Mouse (Mus musculus): ENCODE measurements around the gene Dtymk. TPM values are rescaled to one million over a fixed set of nuclear protein-coding genes. Genes with fewer than 3 reads are reported as not detected.
A peak's percentile ranks its signal among the peaks of the same experiment; 100 is the strongest.

The Dtymk gene
- polyA plus RNA-seq, 1 experiment from 2014 or later: 231 TPM

GRCm38 (mm10) chr1:93755618-93756017 is 46.1 kb downstream of the Dtymk start:
- Histone ChIP-seq H3K27me3 (ENCODE audit: control insufficient read depth, insufficient read depth, low read depth, low read length) (no peaks in the 10 kb centered on the region), H3K9me3 (ENCODE audit: control insufficient read depth, low read length) (no peaks in the 10 kb centered on the region), H3K4me2 (ENCODE audit: low read depth, low read length) (peak overlapping the region; percentile 72), H3K4me3 (ENCODE audit: low read length) (peak overlapping the region; percentile 99), H3K4me1 (replicated peaks; ENCODE audit: control insufficient read depth, insufficient read depth, low read length) (peaks cover 12% of the 10 kb centered on the region), H3K27ac (ENCODE audit: low read length) (no peak overlapping the region), H3K9ac (ENCODE audit: low read length) (peak overlapping the region; percentile 94), H3K36me3 (ENCODE audit: control insufficient read depth, insufficient read depth, low read length) (peaks cover under 1% of the 10 kb centered on the region)
- no peak for ATAC-seq (ENCODE audit: low read depth)
- 18% methylated on average over 7 of the region's 7 CpGs for WGBS

GRCm38 (mm10) chr1:93755291-93755610 is 46.5 kb downstream of the Dtymk start:
- ATAC-seq (ENCODE audit: low read depth): no peak
- Histone ChIP-seq H3K9me3 (ENCODE audit: control insufficient read depth, low read length) (no peaks in the 10 kb centered on the region), H3K4me3 (ENCODE audit: low read length) (peak overlapping the region; percentile 99), H3K4me2 (ENCODE audit: low read depth, low read length) (peak overlapping the region; percentile 72), H3K36me3 (ENCODE audit: control insufficient read depth, insufficient read depth, low read length) (peaks cover 4% of the 10 kb centered on the region), H3K4me1 (replicated peaks; ENCODE audit: control insufficient read depth, insufficient read depth, low read length) (peaks cover 12% of the 10 kb centered on the region), H3K9ac (ENCODE audit: low read length) (peak overlapping the region; percentile 94), H3K27me3 (ENCODE audit: control insufficient read depth, insufficient read depth, low read depth, low read length) (no peaks in the 10 kb centered on the region), H3K27ac (ENCODE audit: low read length) (peak overlapping the region; percentile 94)
- WGBS: 0% methylated on average over 13 of the region's 13 CpGs

GRCm38 (mm10) chr1:93754573-93755290 is 47.0 kb downstream of the Dtymk start, which contains the start of gene Thap4:
Thap4 (minus strand) TSS chr1:93754864.
- peaks cover 12% of the 10 kb centered on the region for H3K4me1 ChIP-seq (replicated peaks; ENCODE audit: control insufficient read depth, insufficient read depth, low read length)
- H3K9ac ChIP-seq (ENCODE audit: low read length): peak within 1 kb of the TSS; percentile 94
- H3K27me3 ChIP-seq (ENCODE audit: control insufficient read depth, insufficient read depth, low read depth, low read length): no peaks in the 10 kb centered on the region
- no peaks in the 10 kb centered on the region for H3K9me3 ChIP-seq (ENCODE audit: control insufficient read depth, low read length)
- WGBS: under 1% methylated on average over 69 of the region's 121 CpGs
- peak within 1 kb of the TSS; percentile 91 for H3K4me2 ChIP-seq (ENCODE audit: low read depth, low read length)
- H3K4me3 ChIP-seq (ENCODE audit: low read length): peak within 1 kb of the TSS; percentile 99
- H3K27ac ChIP-seq (ENCODE audit: low read length): peak within 1 kb of the TSS; percentile 94
- peaks cover 6% of the 10 kb centered on the region for H3K36me3 ChIP-seq (ENCODE audit: control insufficient read depth, insufficient read depth, low read length)
- ATAC-seq (ENCODE audit: low read depth): peak; percentile 94

- peak; percentile 39 for ATAC-seq (ENCODE audit: low read depth)
- under 1% methylated on average over 55 of the region's 59 CpGs for WGBS
- peak overlapping the region; percentile 94 for H3K9ac ChIP-seq (ENCODE audit: low read length)
- H3K36me3 ChIP-seq (ENCODE audit: control insufficient read depth, insufficient read depth, low read length): peaks cover 13% of the 10 kb centered on the region
- H3K4me1 ChIP-seq (replicated peaks; ENCODE audit: control insufficient read depth, insufficient read depth, low read length): peaks cover 12% of the 10 kb centered on the region
- no peaks in the 10 kb centered on the region for H3K9me3 ChIP-seq (ENCODE audit: control insufficient read depth, low read length)
- peak overlapping the region; percentile 94 for H3K27ac ChIP-seq (ENCODE audit: low read length)
- H3K4me2 ChIP-seq (ENCODE audit: low read depth, low read length): peak overlapping the region; percentile 91
- peak overlapping the region; percentile 99 for H3K4me3 ChIP-seq (ENCODE audit: low read length)
- no peaks in the 10 kb centered on the region for H3K27me3 ChIP-seq (ENCODE audit: control insufficient read depth, insufficient read depth, low read depth, low read length)
These were observed 47.7 kb downstream of the Dtymk start for GRCm38 (mm10) chr1:93753911-93754572.

- Histone ChIP-seq H3K9ac (ENCODE audit: low read length) (no peak within 1 kb of the TSS), H3K36me3 (ENCODE audit: control insufficient read depth, insufficient read depth, low read length) (peaks cover 18% of the 10 kb centered on the region)
- 74% methylated on average over 6 of the region's 6 CpGs for WGBS
These were observed 50.4 kb downstream of the Dtymk start, which contains the start of gene Atg4b for GRCm38 (mm10) chr1:93751290-93751689. Atg4b (plus strand) TSS chr1:93751500.

GRCm38 (mm10) chr1:93748539-93748938 is 53.2 kb downstream of the Dtymk start:
- Histone ChIP-seq H3K27me3 (ENCODE audit: control insufficient read depth, insufficient read depth, low read depth, low read length) (no peaks in the 10 kb centered on the region), H3K36me3 (ENCODE audit: control insufficient read depth, insufficient read depth, low read length) (peaks cover 18% of the 10 kb centered on the region), H3K4me3 (ENCODE audit: low read length) (no peak overlapping the region), H3K9ac (ENCODE audit: low read length) (no peak overlapping the region), H3K4me1 (replicated peaks; ENCODE audit: control insufficient read depth, insufficient read depth, low read length) (peaks cover 5% of the 10 kb centered on the region), H3K27ac (ENCODE audit: low read length) (no peak overlapping the region), H3K4me2 (ENCODE audit: low read depth, low read length) (no peak overlapping the region), H3K9me3 (ENCODE audit: control insufficient read depth, low read length) (no peaks in the 10 kb centered on the region)
- 88% methylated on average over 1 of the region's 1 CpGs for WGBS
- no peak for ATAC-seq (ENCODE audit: low read depth)

More at GRCm38 (mm10) chr1:93751290-93751689, 50.4 kb downstream of the Dtymk start, which contains the start of gene Atg4b:
- Histone ChIP-seq H3K27ac (ENCODE audit: low read length) (no peak within 1 kb of the TSS), H3K4me3 (ENCODE audit: low read length) (no peak within 1 kb of the TSS), H3K4me1 (replicated peaks; ENCODE audit: control insufficient read depth, insufficient read depth, low read length) (peaks cover 12% of the 10 kb centered on the region), H3K4me2 (ENCODE audit: low read depth, low read length) (no peak within 1 kb of the TSS), H3K9me3 (ENCODE audit: control insufficient read depth, low read length) (no peaks in the 10 kb centered on the region), H3K27me3 (ENCODE audit: control insufficient read depth, insufficient read depth, low read depth, low read length) (no peaks in the 10 kb centered on the region)
- no peak for ATAC-seq (ENCODE audit: low read depth)

- H3K4me3 ChIP-seq (ENCODE audit: low read length): no peak overlapping the region
- no peak overlapping the region for H3K27ac ChIP-seq (ENCODE audit: low read length)
- H3K4me2 ChIP-seq (ENCODE audit: low read depth, low read length): no peak overlapping the region
- H3K9ac ChIP-seq (ENCODE audit: low read length): no peak overlapping the region
- no peak for ATAC-seq (ENCODE audit: low read depth)
- 77% methylated on average over 5 of the region's 5 CpGs for WGBS
- peaks cover 4% of the 10 kb centered on the region for H3K4me1 ChIP-seq (replicated peaks; ENCODE audit: control insufficient read depth, insufficient read depth, low read length)
- no peaks in the 10 kb centered on the region for H3K9me3 ChIP-seq (ENCODE audit: control insufficient read depth, low read length)
- H3K27me3 ChIP-seq (ENCODE audit: control insufficient read depth, insufficient read depth, low read depth, low read length): no peaks in the 10 kb centered on the region
- peaks cover 18% of the 10 kb centered on the region for H3K36me3 ChIP-seq (ENCODE audit: control insufficient read depth, insufficient read depth, low read length)
These were observed 55.6 kb downstream of the Dtymk start for GRCm38 (mm10) chr1:93746179-93746578.

- H3K4me2 ChIP-seq (ENCODE audit: low read depth, low read length): no peak overlapping the region
- H3K27me3 ChIP-seq (ENCODE audit: control insufficient read depth, insufficient read depth, low read depth, low read length): no peaks in the 10 kb centered on the region
- no peaks in the 10 kb centered on the region for H3K9me3 ChIP-seq (ENCODE audit: control insufficient read depth, low read length)
- no peak overlapping the region for H3K4me3 ChIP-seq (ENCODE audit: low read length)
- H3K9ac ChIP-seq (ENCODE audit: low read length): no peak overlapping the region
- no peak for ATAC-seq (ENCODE audit: low read depth)
- no peak overlapping the region for H3K27ac ChIP-seq (ENCODE audit: low read length)
- peaks cover 4% of the 10 kb centered on the region for H3K4me1 ChIP-seq (replicated peaks; ENCODE audit: control insufficient read depth, insufficient read depth, low read length)
- H3K36me3 ChIP-seq (ENCODE audit: control insufficient read depth, insufficient read depth, low read length): no peaks in the 10 kb centered on the region; the same call in 1 of the 2 replicates
These were observed 58.8 kb downstream of the Dtymk start for GRCm38 (mm10) chr1:93742910-93743309.
